Mouse (Mus musculus): Measurements from ENCODE around the gene Plbd1. TPM values are rescaled to one million over a fixed set of nuclear protein-coding genes. Genes with fewer than 3 reads are reported as not detected.

The Plbd1 gene
- polyA plus RNA-seq, 1 experiment, result 37.1 TPM

GRCm38 (mm10) chr6:136625421-136625820 is 36.3 kb downstream of the Plbd1 start:
- Histone ChIP-seq H3K4me1 (replicated peaks; ENCODE audit: control insufficient read depth, insufficient read depth, low read length) (no peaks in the 10 kb centered on the region), H3K4me3 (ENCODE audit: control insufficient read depth, insufficient read depth, low read length) (no peak overlapping the region), H3K36me3 (ENCODE audit: control insufficient read depth, insufficient read depth, low read length) (no peaks in the 10 kb centered on the region), H3K27ac (ENCODE audit: control insufficient read depth, insufficient read depth, low read length) (no peak overlapping the region), H3K27me3 (ENCODE audit: control insufficient read depth, insufficient read depth, low read length) (no peaks in the 10 kb centered on the region)
- 96% methylated on average over 12 of the region's 12 CpGs for WGBS
- TF ChIP-seq CTCF (IDR thresholded peaks at IDR 0.05; ENCODE audit: borderline replicate concordance, control insufficient read depth, extremely low read depth, insufficient read depth, low read length, poor library complexity) (no peak), POLR2A (IDR thresholded peaks at IDR 0.05; ENCODE audit: control insufficient read depth, extremely low read depth, insufficient read depth, low read length, poor library complexity) (no peak)
- DNase-seq, result no peak

DNA sequence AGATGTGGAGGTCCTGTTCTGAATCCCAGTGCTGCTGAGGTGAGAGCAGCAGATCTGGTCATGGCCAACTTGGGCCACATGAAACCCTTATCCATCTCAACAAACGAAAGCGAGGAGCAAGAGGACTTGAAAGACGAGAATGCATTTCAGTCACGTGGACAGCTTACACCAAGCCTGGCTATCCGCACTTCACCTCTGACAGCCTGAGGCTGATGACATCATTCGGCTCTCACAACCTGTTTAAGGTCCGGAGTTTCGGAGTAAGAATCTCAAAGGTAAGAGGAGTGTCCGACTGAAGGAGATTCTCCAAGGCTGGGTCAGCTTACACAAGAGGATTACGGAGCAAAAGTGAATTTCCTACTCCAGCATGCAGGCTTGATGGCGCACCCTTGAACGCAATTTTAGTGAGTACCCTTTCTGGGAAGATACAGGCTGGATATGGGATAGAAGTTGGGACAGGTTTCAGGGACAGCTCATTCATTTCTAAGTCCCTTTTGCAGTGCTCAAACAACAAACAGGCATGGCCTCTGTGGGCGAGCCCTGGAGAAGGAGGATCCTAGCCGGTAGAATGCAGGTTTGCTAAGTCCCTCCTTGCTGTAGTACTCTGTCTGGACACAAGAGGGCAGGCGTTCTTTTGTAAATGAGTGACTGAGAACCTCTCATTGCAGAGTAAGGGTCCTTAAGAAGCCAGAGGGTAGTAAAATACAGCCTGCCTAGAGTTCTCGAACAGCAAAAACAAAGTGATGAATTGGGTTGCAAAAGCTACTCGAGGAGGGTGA is 41.2 kb downstream of the Plbd1 start:
- 60% methylated on average over 17 of the region's 17 CpGs for WGBS
- no peak overlapping the region for H3K4me3 ChIP-seq (ENCODE audit: control insufficient read depth, insufficient read depth, low read length)
- no peak for TF ChIP-seq POLR2A (IDR thresholded peaks at IDR 0.05; ENCODE audit: control insufficient read depth, extremely low read depth, insufficient read depth, low read length, poor library complexity)
- no peak for TF ChIP-seq CTCF (IDR thresholded peaks at IDR 0.05; ENCODE audit: borderline replicate concordance, control insufficient read depth, extremely low read depth, insufficient read depth, low read length, poor library complexity)
- H3K27me3 ChIP-seq (ENCODE audit: control insufficient read depth, insufficient read depth, low read length), result no peaks in the 10 kb centered on the region
- H3K36me3 ChIP-seq (ENCODE audit: control insufficient read depth, insufficient read depth, low read length), result no peaks in the 10 kb centered on the region
- peak; percentile 85 for DNase-seq
- H3K27ac ChIP-seq (ENCODE audit: control insufficient read depth, insufficient read depth, low read length), result no peak overlapping the region
- no peaks in the 10 kb centered on the region for H3K4me1 ChIP-seq (replicated peaks; ENCODE audit: control insufficient read depth, insufficient read depth, low read length)

- no peaks in the 10 kb centered on the region for H3K27me3 ChIP-seq (ENCODE audit: control insufficient read depth, insufficient read depth, low read length)
- WGBS, result 95% methylated on average over 3 of the region's 3 CpGs
- no peak for TF ChIP-seq POLR2A (IDR thresholded peaks at IDR 0.05; ENCODE audit: control insufficient read depth, extremely low read depth, insufficient read depth, low read length, poor library complexity)
- TF ChIP-seq CTCF (IDR thresholded peaks at IDR 0.05; ENCODE audit: borderline replicate concordance, control insufficient read depth, extremely low read depth, insufficient read depth, low read length, poor library complexity), result no peak
- H3K27ac ChIP-seq (ENCODE audit: control insufficient read depth, insufficient read depth, low read length), result no peak overlapping the region
- no peak for DNase-seq
- no peaks in the 10 kb centered on the region for H3K4me1 ChIP-seq (replicated peaks; ENCODE audit: control insufficient read depth, insufficient read depth, low read length)
- peaks cover 17% of the 10 kb centered on the region for H3K36me3 ChIP-seq (ENCODE audit: control insufficient read depth, insufficient read depth, low read length)
- H3K4me3 ChIP-seq (ENCODE audit: control insufficient read depth, insufficient read depth, low read length), result no peak overlapping the region
Observed at GRCm38 (mm10) chr6:136614156-136614555, 47.6 kb downstream of the Plbd1 start.

DNA sequence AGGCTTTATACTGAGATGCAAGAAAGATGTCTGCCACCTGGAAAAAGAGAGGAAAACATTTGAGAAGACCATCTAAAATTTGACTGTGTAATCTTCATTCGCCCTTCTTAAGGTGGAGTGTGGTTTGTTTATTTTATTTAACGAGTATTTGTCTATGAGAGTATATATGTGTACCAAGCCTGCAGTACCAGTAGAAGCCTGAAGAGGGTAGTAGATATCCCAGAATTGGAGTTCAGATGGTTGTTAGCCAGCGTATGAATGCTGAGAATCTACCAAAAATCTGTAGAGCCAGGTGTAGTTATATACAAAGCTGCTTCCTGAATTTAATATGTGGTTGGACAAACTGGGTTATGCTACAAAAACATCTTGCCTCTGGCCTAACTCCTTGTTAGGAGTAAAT is 49.4 kb downstream of the Plbd1 start:
- no peaks in the 10 kb centered on the region for H3K4me1 ChIP-seq (replicated peaks; ENCODE audit: control insufficient read depth, insufficient read depth, low read length)
- H3K36me3 ChIP-seq (ENCODE audit: control insufficient read depth, insufficient read depth, low read length), result peaks cover 34% of the 10 kb centered on the region
- H3K4me3 ChIP-seq (ENCODE audit: control insufficient read depth, insufficient read depth, low read length), result no peak overlapping the region
- no peaks in the 10 kb centered on the region for H3K27me3 ChIP-seq (ENCODE audit: control insufficient read depth, insufficient read depth, low read length)
- H3K27ac ChIP-seq (ENCODE audit: control insufficient read depth, insufficient read depth, low read length), result no peak overlapping the region
- TF ChIP-seq CTCF (IDR thresholded peaks at IDR 0.05; ENCODE audit: borderline replicate concordance, control insufficient read depth, extremely low read depth, insufficient read depth, low read length, poor library complexity), result no peak
- no peak for TF ChIP-seq POLR2A (IDR thresholded peaks at IDR 0.05; ENCODE audit: control insufficient read depth, extremely low read depth, insufficient read depth, low read length, poor library complexity)
- no peak for DNase-seq
- over 99% methylated on average over 3 of the region's 3 CpGs for WGBS

GRCm38 (mm10) chr6:136611351-136612215 is 50.1 kb downstream of the Plbd1 start:
- H3K4me3 ChIP-seq (ENCODE audit: control insufficient read depth, insufficient read depth, low read length), result no peak overlapping the region
- peaks cover 41% of the 10 kb centered on the region for H3K36me3 ChIP-seq (ENCODE audit: control insufficient read depth, insufficient read depth, low read length)
- 96% methylated on average over 17 of the region's 17 CpGs for WGBS
- TF ChIP-seq CTCF (IDR thresholded peaks at IDR 0.05; ENCODE audit: borderline replicate concordance, control insufficient read depth, extremely low read depth, insufficient read depth, low read length, poor library complexity) (no peak), POLR2A (IDR thresholded peaks at IDR 0.05; ENCODE audit: control insufficient read depth, extremely low read depth, insufficient read depth, low read length, poor library complexity) (no peak)
- no peak overlapping the region for H3K27ac ChIP-seq (ENCODE audit: control insufficient read depth, insufficient read depth, low read length)
- H3K4me1 ChIP-seq (replicated peaks; ENCODE audit: control insufficient read depth, insufficient read depth, low read length), result no peaks in the 10 kb centered on the region
- no peaks in the 10 kb centered on the region for H3K27me3 ChIP-seq (ENCODE audit: control insufficient read depth, insufficient read depth, low read length)
- DNase-seq, result no peak

- 66% methylated on average over 7 of the region's 7 CpGs for WGBS
- Histone ChIP-seq H3K36me3 (ENCODE audit: control insufficient read depth, insufficient read depth, low read length) (peaks cover 95% of the 10 kb centered on the region), H3K4me1 (replicated peaks; ENCODE audit: control insufficient read depth, insufficient read depth, low read length) (no peaks in the 10 kb centered on the region), H3K27me3 (ENCODE audit: control insufficient read depth, insufficient read depth, low read length) (no peaks in the 10 kb centered on the region), H3K27ac (ENCODE audit: control insufficient read depth, insufficient read depth, low read length) (no peak overlapping the region), H3K4me3 (ENCODE audit: control insufficient read depth, insufficient read depth, low read length) (no peak overlapping the region)
- DNase-seq, result no peak
- TF ChIP-seq POLR2A (IDR thresholded peaks at IDR 0.05; ENCODE audit: control insufficient read depth, extremely low read depth, insufficient read depth, low read length, poor library complexity), result no peak
- no peak for TF ChIP-seq CTCF (IDR thresholded peaks at IDR 0.05; ENCODE audit: borderline replicate concordance, control insufficient read depth, extremely low read depth, insufficient read depth, low read length, poor library complexity)
Observed at GRCm38 (mm10) chr6:136602601-136603000, 59.1 kb downstream of the Plbd1 start.
